Mouse (Mus musculus): Measurements from ENCODE around the gene Zfp846. TPM values are rescaled to one million over a fixed set of nuclear protein-coding genes. Genes with fewer than 3 reads are reported as not detected.

Gene Zfp846
- polyA plus RNA-seq, 1 experiment from 2014 or later, result 34.8 TPM

Other genes starting within 250 kb of the Zfp846 start
- gene Olfr18, start 245.2 kb upstream of the Zfp846 start, polyA plus RNA-seq (2016; fragmentation: Nextera tagmentation; extraction: Ambion mirVana), result not detected in 2 replicates
- gene Zfp560, start 196.1 kb upstream of the Zfp846 start, polyA plus RNA-seq (2016; fragmentation: Nextera tagmentation; extraction: Ambion mirVana), result 35.5 and 39.8 TPM in 2 replicates
- gene Zfp26, start 121.1 kb upstream of the Zfp846 start, polyA plus RNA-seq (2016; fragmentation: Nextera tagmentation; extraction: Ambion mirVana), result 31.2 and 33.6 TPM in 2 replicates
- gene Zfp426, start 88.5 kb upstream of the Zfp846 start, polyA plus RNA-seq (2016; fragmentation: Nextera tagmentation; extraction: Ambion mirVana), result 29.7 and 30.6 TPM in 2 replicates
- 151 and 155 TPM in 2 replicates for gene Zfp266, start 59.9 kb upstream of the Zfp846 start, polyA plus RNA-seq (2016; fragmentation: Nextera tagmentation; extraction: Ambion mirVana)
- 445 and 471 TPM in 2 replicates for gene Ubl5, start 61.6 kb downstream of the Zfp846 start, polyA plus RNA-seq (2016; fragmentation: Nextera tagmentation; extraction: Ambion mirVana)
- gene Fbxl12, start 63.5 kb downstream of the Zfp846 start, polyA plus RNA-seq (2016; fragmentation: Nextera tagmentation; extraction: Ambion mirVana), result 18.3 and 19.8 TPM in 2 replicates
- gene Pin1, start 70.8 kb downstream of the Zfp846 start, polyA plus RNA-seq (2016; fragmentation: Nextera tagmentation; extraction: Ambion mirVana), result 47.2 and 49.4 TPM in 2 replicates
- 68.7 and 75.0 TPM in 2 replicates for gene Olfm2, start 165.1 kb downstream of the Zfp846 start, polyA plus RNA-seq (2016; fragmentation: Nextera tagmentation; extraction: Ambion mirVana)
- 1.5 and 2.0 TPM in 2 replicates for gene Col5a3, start 233.8 kb downstream of the Zfp846 start, polyA plus RNA-seq (2016; fragmentation: Nextera tagmentation; extraction: Ambion mirVana)
- not detected in 2 replicates for gene Rdh8, start 237.2 kb downstream of the Zfp846 start, polyA plus RNA-seq (2016; fragmentation: Nextera tagmentation; extraction: Ambion mirVana)